Mouse (Mus musculus) myocyte (in vitro differentiated cells): Measurements from ENCODE around the gene Slc10a3. TPM values are rescaled to one million over a fixed set of nuclear protein-coding genes. Genes with fewer than 3 reads are reported as not detected.

Experiments
- H3K27me3 ChIP-seq: one replicate; pipeline ENCODE4 v1.6.1; 2011; ENCODE audit not compliant: control insufficient read depth, insufficient read depth, insufficient read length
- H3K36me3 ChIP-seq: one replicate; pipeline ENCODE4 v1.6.1; 2011; ENCODE audit not compliant: control insufficient read depth, insufficient read depth
- H3K4me2 ChIP-seq: one replicate; pipeline ENCODE4 v1.6.1; 2011; ENCODE audit warnings: low read depth, control low read depth
- H3K4me3 ChIP-seq: one replicate; pipeline ENCODE4 v1.5.1; 2011; ENCODE audit warnings: mild to moderate bottlenecking, control low read depth, moderate library complexity
- H3K79me2 ChIP-seq: one replicate; pipeline ENCODE4 v1.6.1; 2011; ENCODE audit not compliant: control insufficient read depth, insufficient read depth
- H3ac ChIP-seq: one replicate; pipeline ENCODE4 v1.6.1; 2011; ENCODE audit not compliant: control insufficient read depth, insufficient read length
- CEBPB ChIP-seq: IDR thresholded peaks from 2 replicates; pipeline ENCODE4 v1.6.1; 2011; ENCODE audit warnings: mild to moderate bottlenecking, moderate library complexity; ENCODE audit not compliant: poor library complexity, insufficient read depth, severe bottlenecking
- E2F4 ChIP-seq: IDR thresholded peaks from one replicate; pipeline ENCODE4 v1.6.1; 2011; ENCODE audit warnings: mild to moderate bottlenecking, control low read depth, moderate library complexity; ENCODE audit not compliant: insufficient read depth
- MAX ChIP-seq: IDR thresholded peaks from one replicate; pipeline ENCODE4 v1.6.1; 2011; ENCODE audit warnings: low read depth, mild to moderate bottlenecking, control low read depth
- MYOD1 ChIP-seq, 3 experiments: IDR thresholded peaks; one replicate each; pipeline ENCODE4 v1.6.1; 2011; ENCODE audit warnings: control low read depth in 2 of 3, low read depth in 2 of 3, mild to moderate bottlenecking in 2 of 3, moderate library complexity in 1 of 3; ENCODE audit not compliant: insufficient read length in 2 of 3, control insufficient read depth in 1 of 3
- MYOG ChIP-seq, 3 experiments: IDR thresholded peaks; one replicate each; pipeline ENCODE4 v1.6.1; 2011; ENCODE audit warnings: control low read depth in 2 of 3, low read depth in 2 of 3, mild to moderate bottlenecking in 2 of 3; ENCODE audit not compliant: insufficient read length in 2 of 3, control insufficient read depth in 1 of 3, insufficient read depth in 1 of 3
- POLR2A ChIP-seq: IDR thresholded peaks from one replicate; pipeline ENCODE4 v1.6.1; 2011; ENCODE audit warnings: low read depth, mild to moderate bottlenecking, control low read depth, moderate library complexity; ENCODE audit not compliant: insufficient read length
- POLR2AphosphoS2 ChIP-seq: IDR thresholded peaks from one replicate; pipeline ENCODE4 v1.6.1; 2011; ENCODE audit warnings: low read depth, control low read depth; ENCODE audit not compliant: insufficient read length
- REST ChIP-seq: IDR thresholded peaks from one replicate; pipeline ENCODE4 v1.6.1; 2011; ENCODE audit warnings: mild to moderate bottlenecking, control low read depth, moderate library complexity; ENCODE audit not compliant: insufficient read depth, insufficient read length
- SRF ChIP-seq: IDR thresholded peaks from one replicate; pipeline ENCODE4 v1.6.1; 2011; ENCODE audit warnings: low read depth; ENCODE audit not compliant: control insufficient read depth, insufficient read length
- TCF12 ChIP-seq: IDR thresholded peaks from one replicate; pipeline ENCODE4 v1.6.1; 2011; ENCODE audit warnings: mild to moderate bottlenecking, control low read depth; ENCODE audit not compliant: poor library complexity, insufficient read depth, severe bottlenecking
- TCF3 ChIP-seq: IDR thresholded peaks from one replicate; pipeline ENCODE4 v1.6.1; 2011; ENCODE audit warnings: low read depth, control low read depth; ENCODE audit not compliant: insufficient read length
- USF1 ChIP-seq: IDR thresholded peaks from one replicate; pipeline ENCODE4 v1.6.1; 2011; ENCODE audit warnings: low read depth, mild to moderate bottlenecking, control low read depth, moderate library complexity
- polyA plus RNA-seq: library from polyadenylated mRNA; unstranded; fragments of >200 nt; fragmentation: generic; extraction: Trizol; gene quantifications from one replicate; pipeline ENCODE4 v1.2.1, GENCODE M21; 2012; ENCODE audit warnings: missing spikeins

Slc10a3 gene
- polyA plus RNA-seq: 11.2 TPM

DNA sequence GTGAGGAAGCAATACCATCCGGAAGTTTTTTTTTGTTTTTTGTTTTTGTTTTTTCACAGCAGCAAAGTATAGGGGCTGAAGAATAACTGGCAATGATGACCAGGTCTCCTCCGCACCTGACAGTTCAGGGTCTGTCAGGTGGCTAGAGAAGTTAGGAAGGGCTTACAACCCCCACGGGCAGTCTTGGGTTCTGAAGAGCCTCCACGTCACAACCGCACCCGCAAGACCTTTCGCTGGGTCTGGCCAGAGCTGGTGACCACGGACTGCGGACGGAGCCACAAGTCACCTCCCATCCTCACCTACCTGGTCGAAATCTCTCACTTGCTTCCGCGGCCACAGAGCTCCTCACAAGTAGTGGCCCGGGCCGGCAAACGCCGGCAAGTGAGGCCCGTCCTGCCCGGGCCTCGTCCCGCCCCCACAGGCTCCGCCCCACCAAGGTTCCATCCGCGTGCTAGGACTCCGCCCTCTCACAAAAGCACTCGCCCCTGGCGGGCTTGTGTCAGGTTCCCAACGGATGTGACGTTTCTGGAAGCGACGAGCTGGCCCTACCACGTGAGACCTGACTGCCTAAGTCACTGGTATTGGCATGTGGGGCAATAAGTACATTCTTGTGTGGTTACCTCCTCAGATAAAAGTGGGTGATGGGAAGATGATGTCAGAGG lies at the start of gene Slc10a3, which contains the start of gene Ubl4a:
Gene Slc10a3 (minus strand): TSS at position 462 of the 662 bp plus-strand sequence.
Gene Ubl4a (minus strand): TSS at position 331 of the 662 bp plus-strand sequence.
- Histone ChIP-seq H3K27me3 (no peaks in the 10 kb centered on the region), H3K4me2 (peak within 1 kb of the TSS; percentile 91), H3K36me3 (no peaks in the 10 kb centered on the region), H3ac (no peak within 1 kb of the TSS), H3K79me2 (peaks cover under 1% of the 10 kb centered on the region), H3K4me3 (peak within 1 kb of the TSS; percentile 38)
- TF ChIP-seq REST: no peak
- no peak for TF ChIP-seq CEBPB
- peak; percentile 80 for TF ChIP-seq POLR2AphosphoS2
- no peak for TF ChIP-seq MYOD1 (IDR thresholded peaks at IDR 0.05; ENCODE audit: control insufficient read depth in 1 of 3, insufficient read length in 2 of 3, low read depth in 2 of 3)
- TF ChIP-seq SRF: no peak
- no peak for TF ChIP-seq TCF3
- peak; percentile 80 for TF ChIP-seq USF1
- no peak for TF ChIP-seq MAX
- TF ChIP-seq E2F4: peak; percentile 16
- TF ChIP-seq POLR2A: peak; percentile 82

DNA sequence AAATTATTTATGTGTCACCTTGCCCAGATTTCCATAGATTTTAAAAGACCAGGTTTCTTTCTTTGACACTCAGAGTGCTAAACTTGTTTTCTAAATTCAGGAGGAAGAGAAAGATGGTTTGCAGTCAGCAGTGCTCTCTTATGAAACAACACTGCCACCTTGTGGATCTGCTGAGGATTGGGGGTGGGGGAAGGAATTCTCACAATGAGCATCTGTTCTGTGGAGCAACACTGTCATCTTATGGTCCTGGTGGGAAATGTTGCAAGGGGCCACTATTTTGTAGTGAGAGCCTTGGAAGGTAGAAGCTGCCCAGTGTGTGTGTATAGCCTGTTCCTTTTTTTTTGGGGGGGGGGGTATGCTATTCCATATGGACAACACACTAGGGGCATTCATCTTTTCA lies 40.2 kb upstream of the Slc10a3 start:
- H3K4me3 ChIP-seq: no peak overlapping the region
- no peaks in the 10 kb centered on the region for H3K79me2 ChIP-seq
- TF ChIP-seq MAX: no peak
- TF ChIP-seq TCF12: no peak
- no peak for TF ChIP-seq MYOD1 (IDR thresholded peaks at IDR 0.05; ENCODE audit: control insufficient read depth in 1 of 3, insufficient read length in 2 of 3, low read depth in 2 of 3)
- no peak for TF ChIP-seq MYOG (IDR thresholded peaks at IDR 0.05; ENCODE audit: control insufficient read depth in 1 of 3, insufficient read depth in 1 of 3, insufficient read length in 2 of 3, low read depth in 2 of 3)
- no peak for TF ChIP-seq POLR2A
- no peak for TF ChIP-seq REST
- no peak for TF ChIP-seq SRF
- no peak for TF ChIP-seq TCF3
- TF ChIP-seq POLR2AphosphoS2: no peak
- TF ChIP-seq E2F4: no peak
- TF ChIP-seq CEBPB: no peak
- no peak for TF ChIP-seq USF1
- no peak overlapping the region for H3ac ChIP-seq
- H3K4me2 ChIP-seq: no peak overlapping the region
- H3K36me3 ChIP-seq: no peaks in the 10 kb centered on the region
- H3K27me3 ChIP-seq: no peaks in the 10 kb centered on the region

DNA sequence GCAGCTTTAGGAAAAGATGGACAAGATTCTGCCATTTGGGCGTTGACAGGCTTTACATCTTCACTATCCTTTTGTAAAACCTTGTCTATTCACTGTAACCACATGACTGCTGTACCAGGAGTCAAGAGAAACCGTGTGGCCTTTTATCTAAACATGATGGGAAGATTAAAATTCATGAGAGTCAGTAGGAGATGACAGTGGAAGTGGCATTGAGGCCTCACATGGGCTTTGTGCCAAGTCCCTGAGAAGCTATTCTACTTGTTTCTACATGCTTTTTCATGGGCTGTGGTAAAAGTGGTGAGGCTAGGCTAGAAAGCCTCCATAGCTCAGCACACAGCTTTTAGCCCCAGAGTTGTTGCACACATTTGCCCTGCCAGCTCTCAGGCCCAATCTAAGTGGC lies 35.2 kb upstream of the Slc10a3 start:
- no peaks in the 10 kb centered on the region for H3K79me2 ChIP-seq
- no peaks in the 10 kb centered on the region for H3K27me3 ChIP-seq
- H3K36me3 ChIP-seq: no peaks in the 10 kb centered on the region
- no peak overlapping the region for H3K4me3 ChIP-seq
- H3ac ChIP-seq: no peak overlapping the region
- no peak overlapping the region for H3K4me2 ChIP-seq
- no peak for TF ChIP-seq CEBPB
- no peak for TF ChIP-seq TCF12
- no peak for TF ChIP-seq E2F4
- no peak for TF ChIP-seq POLR2AphosphoS2
- no peak for TF ChIP-seq MYOG (IDR thresholded peaks at IDR 0.05; ENCODE audit: control insufficient read depth in 1 of 3, insufficient read depth in 1 of 3, insufficient read length in 2 of 3, low read depth in 2 of 3)
- no peak for TF ChIP-seq POLR2A
- no peak for TF ChIP-seq TCF3
- no peak for TF ChIP-seq SRF
- TF ChIP-seq MAX: no peak
- TF ChIP-seq MYOD1 (IDR thresholded peaks at IDR 0.05; ENCODE audit: control insufficient read depth in 1 of 3, insufficient read length in 2 of 3, low read depth in 2 of 3): no peak
- TF ChIP-seq REST: no peak
- TF ChIP-seq USF1: no peak

DNA sequence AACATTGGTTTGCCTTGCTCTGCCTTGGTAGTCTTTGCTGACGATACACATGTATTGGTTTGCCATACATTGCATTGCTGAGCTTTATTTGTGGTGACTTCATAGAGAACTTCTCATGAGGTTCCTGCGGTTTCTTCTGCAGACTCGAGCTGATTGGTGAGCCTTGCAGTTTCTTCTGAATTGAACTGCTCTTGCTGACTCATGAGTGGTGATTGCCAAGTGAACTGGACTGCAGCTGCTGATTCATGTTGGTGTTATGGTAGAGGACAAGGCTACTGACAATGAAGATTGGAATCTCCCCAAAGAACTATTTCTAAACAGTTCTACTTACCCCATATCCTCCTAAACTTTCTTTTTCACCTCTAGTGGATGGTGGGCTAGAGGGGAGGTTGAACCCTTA lies 27.0 kb upstream of the Slc10a3 start:
- Histone ChIP-seq H3K4me2 (no peak overlapping the region), H3K27me3 (no peaks in the 10 kb centered on the region), H3ac (no peak overlapping the region), H3K4me3 (no peak overlapping the region), H3K79me2 (no peaks in the 10 kb centered on the region), H3K36me3 (no peaks in the 10 kb centered on the region)
- TF ChIP-seq USF1: no peak
- no peak for TF ChIP-seq TCF3
- no peak for TF ChIP-seq REST
- no peak for TF ChIP-seq TCF12
- no peak for TF ChIP-seq E2F4
- no peak for TF ChIP-seq SRF
- TF ChIP-seq MYOG (IDR thresholded peaks at IDR 0.05; ENCODE audit: control insufficient read depth in 1 of 3, insufficient read depth in 1 of 3, insufficient read length in 2 of 3, low read depth in 2 of 3): no peak
- no peak for TF ChIP-seq POLR2AphosphoS2
